Mouse (Mus musculus) heart, embryonic 13.5 days (tissue): Measurements from ENCODE around the gene Gm20479. TPM values are rescaled to one million over a fixed set of nuclear protein-coding genes. Genes with fewer than 3 reads are reported as not detected.

Experiments
- ATAC-seq: fragments of 200-750 bp; cut with Nextera tagmentation; 2 replicates; pipeline ENCODE4 v1.8.0; 2017; ENCODE audit warnings: moderate TSS enrichment; ENCODE audit not compliant: insufficient number of reproducible peaks, low FRiP score, low TSS enrichment; ENCODE audit errors: extremely low read depth
- H3K27ac ChIP-seq: fragments of 300-500 bp; sonication (generic); replicated peaks from 2 replicates; pipeline ENCODE4 v1.5.1; 2015; ENCODE audit warnings: moderate library complexity, mild to moderate bottlenecking, inconsistent platforms
- H3K27me3 ChIP-seq: fragments of 300-500 bp; sonication (generic); replicated peaks from 2 replicates; pipeline ENCODE4 v1.6.1; 2015; ENCODE audit warnings: mild to moderate bottlenecking, inconsistent platforms
- H3K36me3 ChIP-seq: fragments of 300-500 bp; sonication (generic); 2 replicates; pipeline ENCODE4 v1.6.1; 2015; ENCODE audit warnings: mild to moderate bottlenecking, inconsistent platforms
- H3K4me1 ChIP-seq: fragments of 300-500 bp; sonication (generic); 2 replicates; pipeline ENCODE4 v1.6.1; 2015; ENCODE audit warnings: inconsistent platforms
- H3K4me2 ChIP-seq: fragments of 300-500 bp; sonication (generic); 2 replicates; pipeline ENCODE4 v1.6.1; 2015; ENCODE audit warnings: inconsistent platforms, mild to moderate bottlenecking, moderate library complexity
- H3K4me3 ChIP-seq: fragments of 300-500 bp; sonication (generic); 2 replicates; pipeline ENCODE4 v1.5.1; 2015; ENCODE audit warnings: moderate library complexity, mild to moderate bottlenecking, inconsistent platforms
- H3K9ac ChIP-seq: fragments of 300-500 bp; sonication (generic); 2 replicates; pipeline ENCODE4 v1.6.1; 2015; ENCODE audit warnings: inconsistent platforms, mild to moderate bottlenecking, moderate library complexity
- H3K9me3 ChIP-seq: fragments of 300-500 bp; sonication (generic); 2 replicates; pipeline ENCODE4 v1.6.1; 2016; ENCODE audit warnings: inconsistent platforms
- WGBS: fragments of 180-500 bp; shearing (Covaris S2); methylation state at CpG from one replicate; pipeline ENCODE4 v1.1.7; 2015; ENCODE audit warnings: mixed read lengths; 5-methylcytosine and 5-hydroxymethylcytosine counted together
- polyA plus RNA-seq: library from polyadenylated mRNA; unstranded; fragments of >200 nt; fragmentation: Nextera tagmentation; extraction: Ambion mirVana; gene quantifications from 2 replicates; pipeline ENCODE4 v1.2.1, GENCODE M21; 2015

Gene Gm20479
- 0.83 and 0.90 TPM in 2 replicates for polyA plus RNA-seq

- no peaks in the 10 kb centered on the region for H3K9me3 ChIP-seq
- peak within 1 kb of the TSS; percentile 78 for H3K4me3 ChIP-seq
- peak within 1 kb of the TSS; percentile 86 for H3K27ac ChIP-seq
- no peak for ATAC-seq
- H3K9ac ChIP-seq: peak within 1 kb of the TSS; percentile 80
- peaks cover 38% of the 10 kb centered on the region for H3K4me1 ChIP-seq
- WGBS: under 1% methylated on average over 27 of the region's 27 CpGs
- peaks cover 15% of the 10 kb centered on the region for H3K36me3 ChIP-seq
- peak within 1 kb of the TSS; percentile 90 for H3K4me2 ChIP-seq
- peaks cover 3% of the 10 kb centered on the region for H3K27me3 ChIP-seq
Measured at GRCm38 (mm10) chr7:27356861-27357594, at the start of gene Gm20479. Gene Gm20479, minus strand, starts transcription at chr7:27357419.

DNA sequence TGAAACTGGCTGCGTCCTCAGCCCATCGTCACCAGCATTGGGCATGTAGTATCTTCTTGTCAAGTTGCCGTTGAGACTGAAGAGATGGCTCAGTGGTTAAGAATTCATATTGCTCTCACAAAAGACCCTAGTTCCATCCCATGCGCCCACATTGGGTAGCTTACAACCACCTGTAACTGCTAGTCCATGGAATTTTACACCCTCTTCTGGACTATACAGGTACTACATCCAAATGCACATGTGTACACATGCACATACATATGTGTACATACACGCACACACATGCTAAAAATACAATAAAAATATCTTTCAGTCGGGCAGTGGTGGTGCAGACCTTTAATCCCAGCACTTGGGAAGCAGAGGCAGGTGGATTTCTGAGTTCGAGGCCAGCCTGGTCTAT, 49.3 kb upstream of the Gm20479 start:
- ATAC-seq: no peak
- 77% methylated on average over 7 of the region's 7 CpGs for WGBS
- H3K9me3 ChIP-seq: peaks cover 9% of the 10 kb centered on the region
- no peak overlapping the region for H3K4me2 ChIP-seq
- no peaks in the 10 kb centered on the region for H3K36me3 ChIP-seq
- no peak overlapping the region for H3K27ac ChIP-seq
- no peak overlapping the region for H3K4me3 ChIP-seq
- peaks cover 99% of the 10 kb centered on the region for H3K27me3 ChIP-seq
- no peak overlapping the region for H3K9ac ChIP-seq
- peaks cover 16% of the 10 kb centered on the region for H3K4me1 ChIP-seq

DNA sequence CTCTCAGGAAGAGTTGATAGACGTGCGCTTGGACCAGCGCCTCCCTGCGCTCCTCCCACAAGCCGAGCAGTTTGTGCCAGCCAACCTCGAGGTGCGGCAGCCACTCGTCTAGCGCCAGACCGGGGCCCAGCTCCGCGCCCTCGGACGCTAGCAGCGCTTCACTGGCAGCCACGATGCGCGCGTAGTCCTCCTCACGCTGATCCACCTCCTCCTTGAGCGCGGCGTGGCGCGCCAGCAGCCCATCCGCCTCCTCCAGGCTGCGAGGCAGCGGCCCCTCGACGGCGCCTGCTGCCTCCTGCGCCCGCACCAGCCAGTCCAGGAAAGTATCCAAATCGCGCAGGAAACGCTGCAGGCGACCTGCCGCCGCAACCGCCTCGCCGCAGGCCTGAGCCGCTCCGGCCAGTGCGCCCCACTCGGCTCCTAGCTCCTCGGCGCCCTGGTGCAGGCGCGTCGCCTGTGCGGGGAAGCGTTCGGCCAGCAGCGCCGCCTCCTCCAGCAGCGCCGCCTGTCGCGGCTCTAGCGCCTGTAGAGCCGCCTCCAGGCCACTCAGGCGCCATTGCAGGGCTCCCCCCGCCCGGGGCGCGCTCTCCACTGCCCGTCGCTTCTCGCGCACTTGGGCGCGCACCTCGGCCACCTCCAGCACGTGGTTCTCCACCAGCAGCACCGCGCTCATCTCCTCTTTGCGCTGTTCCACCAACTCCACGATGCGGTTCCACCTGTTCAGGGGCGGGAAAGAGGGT, 47.2 kb upstream of the Gm20479 start:
- 4% methylated on average over 81 of the region's 81 CpGs for WGBS
- Histone ChIP-seq H3K4me3 (peak overlapping the region; percentile 29), H3K9ac (no peak overlapping the region), H3K27me3 (peaks cover 97% of the 10 kb centered on the region), H3K9me3 (peaks cover 9% of the 10 kb centered on the region), H3K27ac (no peak overlapping the region), H3K4me1 (peaks cover 16% of the 10 kb centered on the region), H3K4me2 (peak overlapping the region; percentile 47), H3K36me3 (no peaks in the 10 kb centered on the region)
- no peak for ATAC-seq

- Histone ChIP-seq H3K4me3 (no peak overlapping the region), H3K4me2 (no peak overlapping the region), H3K9me3 (peaks cover 9% of the 10 kb centered on the region), H3K36me3 (no peaks in the 10 kb centered on the region), H3K4me1 (peaks cover 4% of the 10 kb centered on the region; the same call in 1 of the 2 replicates), H3K27me3 (peaks cover 97% of the 10 kb centered on the region), H3K27ac (no peak overlapping the region), H3K9ac (no peak overlapping the region)
- 10% methylated on average over 16 of the region's 16 CpGs for WGBS
- no peak for ATAC-seq
Measured at GRCm38 (mm10) chr7:27402675-27403074, 45.5 kb upstream of the Gm20479 start.

- no peak overlapping the region for H3K4me2 ChIP-seq
- no peak overlapping the region for H3K9ac ChIP-seq
- WGBS: 67% methylated on average over 7 of the region's 7 CpGs
- no peaks in the 10 kb centered on the region for H3K36me3 ChIP-seq
- no peak for ATAC-seq
- H3K27me3 ChIP-seq: peaks cover 97% of the 10 kb centered on the region
- peaks cover 6% of the 10 kb centered on the region for H3K9me3 ChIP-seq
- no peak overlapping the region for H3K27ac ChIP-seq
- no peak overlapping the region for H3K4me3 ChIP-seq
- peaks cover 10% of the 10 kb centered on the region for H3K4me1 ChIP-seq
Measured at GRCm38 (mm10) chr7:27400545-27400944, 43.3 kb upstream of the Gm20479 start.

DNA sequence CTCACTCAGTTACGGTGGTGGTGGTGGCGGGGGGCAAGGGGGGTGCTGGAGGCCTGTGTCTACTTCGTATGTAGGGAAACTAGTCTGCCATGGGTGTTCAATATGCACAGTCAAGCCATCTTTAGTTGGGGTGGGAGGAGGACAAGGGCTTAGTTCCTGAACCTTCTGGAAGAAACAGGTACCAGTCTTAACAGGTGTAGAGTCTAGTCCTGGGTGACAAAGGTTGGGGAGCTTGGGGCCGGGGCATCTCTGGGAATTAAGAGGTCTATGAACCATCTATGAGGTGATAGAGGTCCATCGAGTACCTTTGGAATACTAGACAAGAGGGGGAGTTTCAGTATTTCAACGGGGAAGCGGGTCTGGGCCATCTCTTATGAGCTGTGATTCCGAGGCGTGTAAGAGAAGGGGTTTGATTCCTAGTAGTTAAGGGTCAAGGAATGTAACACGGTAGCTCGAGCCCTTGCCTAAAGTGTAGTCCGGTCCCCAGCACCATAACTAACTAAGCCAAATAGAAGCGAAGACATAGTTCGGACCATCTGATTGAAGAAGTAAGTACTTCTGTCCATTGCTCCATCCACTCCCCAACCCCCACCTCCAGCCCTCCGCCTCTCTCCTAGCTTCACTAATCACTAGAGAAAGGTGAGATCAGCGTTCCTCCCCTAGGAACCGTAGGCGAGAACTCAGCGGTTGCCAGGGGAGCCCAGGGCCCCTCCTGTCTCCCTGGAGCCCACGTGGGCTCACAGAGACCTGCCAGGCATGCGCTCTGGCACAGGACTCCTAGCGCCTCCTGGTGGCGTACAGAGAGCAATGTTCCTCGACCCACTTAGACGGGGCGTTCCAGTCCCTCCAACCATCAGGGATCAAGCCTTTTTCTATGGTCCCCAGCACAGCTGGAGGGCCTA, 40.1 kb upstream of the Gm20479 start:
- H3K27me3 ChIP-seq: peaks cover 97% of the 10 kb centered on the region
- H3K4me1 ChIP-seq: peaks cover 6% of the 10 kb centered on the region
- H3K9me3 ChIP-seq: no peaks in the 10 kb centered on the region
- H3K4me2 ChIP-seq: peak overlapping the region; percentile 6; the same call in 1 of the 2 replicates
- H3K36me3 ChIP-seq: no peaks in the 10 kb centered on the region
- H3K27ac ChIP-seq: no peak overlapping the region
- no peak for ATAC-seq
- H3K9ac ChIP-seq: no peak overlapping the region
- 17% methylated on average over 26 of the region's 26 CpGs for WGBS
- H3K4me3 ChIP-seq: peak overlapping the region; percentile 58

DNA sequence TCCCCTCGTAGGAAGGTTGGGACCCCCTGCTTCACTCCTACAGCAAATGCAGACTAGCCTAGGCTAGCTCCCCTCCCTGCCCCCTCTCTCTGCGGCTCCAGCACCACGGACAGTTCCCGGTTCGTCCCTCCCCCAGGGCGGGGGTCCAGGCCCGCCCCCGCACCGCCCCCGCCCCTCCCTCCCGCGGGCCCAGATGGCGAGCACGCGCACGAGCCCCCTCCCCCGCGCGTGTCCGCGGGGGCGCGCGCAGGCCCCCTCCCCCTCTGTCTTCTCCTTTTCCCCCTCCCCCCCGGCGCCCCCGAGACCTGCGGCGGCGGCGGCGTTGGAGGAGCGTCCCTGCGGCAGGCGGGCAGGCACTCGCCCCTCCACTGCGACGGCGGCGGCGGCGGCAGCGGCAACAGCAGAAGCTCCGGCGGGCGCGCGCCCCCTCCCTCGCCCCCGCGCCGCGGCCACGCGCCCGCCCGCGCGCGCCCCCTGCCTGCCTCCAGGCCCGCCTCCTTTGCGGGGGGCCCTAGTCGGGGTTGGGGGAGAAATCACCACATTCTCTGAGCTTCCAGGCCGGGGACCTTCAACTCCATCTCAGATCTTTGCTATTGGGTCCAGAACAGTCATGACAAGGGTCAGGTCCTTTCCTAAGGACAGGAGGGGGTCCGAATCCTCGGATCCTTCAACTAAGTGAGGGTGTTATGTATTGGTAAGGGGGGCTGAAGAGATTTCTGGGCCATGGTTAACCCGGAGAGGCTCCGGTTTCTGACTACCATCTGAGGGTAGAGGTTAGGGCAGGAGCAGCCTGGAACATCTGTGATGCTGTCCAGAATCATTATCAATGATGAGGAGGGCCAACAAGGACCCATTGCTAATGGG, 39.2 kb upstream of the Gm20479 start:
- WGBS: 3% methylated on average over 21 of the region's 68 CpGs

DNA sequence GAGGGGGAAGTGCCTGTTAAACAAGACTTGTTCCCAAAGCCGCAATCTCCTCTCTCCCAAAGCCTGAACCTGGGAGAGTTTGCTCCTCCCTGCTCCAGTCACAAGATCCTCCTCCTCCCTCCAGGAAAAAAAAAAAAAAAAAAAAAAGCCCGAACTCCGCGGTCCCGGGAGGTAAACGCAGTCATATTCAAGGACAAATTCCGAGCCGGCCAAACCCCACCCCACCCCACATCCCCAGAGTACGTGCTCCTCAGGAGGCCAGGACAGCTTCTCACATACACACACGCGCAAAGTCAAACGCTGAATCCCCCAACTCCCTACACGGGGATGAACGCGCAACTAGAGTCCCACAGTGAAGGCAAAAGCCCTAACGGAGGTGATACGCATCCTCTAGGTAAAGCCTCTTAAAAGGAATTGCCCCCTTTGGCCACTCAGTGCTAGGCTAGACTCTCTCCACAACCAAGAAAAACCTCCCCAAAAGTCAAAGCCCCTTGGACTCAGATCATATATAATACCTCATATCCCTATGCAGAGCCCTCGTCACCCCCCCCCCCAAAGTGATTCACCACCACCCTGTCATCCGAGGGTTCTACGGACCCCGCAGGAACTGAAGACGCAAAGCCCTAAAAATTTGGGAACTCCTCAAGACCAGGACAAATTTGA, 38.4 kb upstream of the Gm20479 start:
- no peak overlapping the region for H3K27ac ChIP-seq
- 3% methylated on average over 22 of the region's 22 CpGs for WGBS

More for the DNA sequence above, 39.2 kb upstream of the Gm20479 start:
- peaks cover 97% of the 10 kb centered on the region for H3K27me3 ChIP-seq
- H3K4me3 ChIP-seq: peak overlapping the region; percentile 58
- no peaks in the 10 kb centered on the region for H3K9me3 ChIP-seq
- no peaks in the 10 kb centered on the region for H3K36me3 ChIP-seq
- H3K4me2 ChIP-seq: peak overlapping the region; percentile 82
- no peak overlapping the region for H3K27ac ChIP-seq
- H3K4me1 ChIP-seq: peaks cover 6% of the 10 kb centered on the region
- H3K9ac ChIP-seq: peak overlapping the region; percentile 71
- no peak; the same call in 1 of the 2 replicates for ATAC-seq

GRCm38 (mm10) chr7:27391416-27391815, 34.2 kb upstream of the Gm20479 start:
- no peaks in the 10 kb centered on the region for H3K36me3 ChIP-seq
- no peak overlapping the region for H3K4me3 ChIP-seq
- H3K9ac ChIP-seq: no peak overlapping the region
- peaks cover 68% of the 10 kb centered on the region for H3K27me3 ChIP-seq
- no peak overlapping the region for H3K27ac ChIP-seq
- peaks cover 2% of the 10 kb centered on the region for H3K4me1 ChIP-seq
- no peak overlapping the region for H3K4me2 ChIP-seq
- WGBS: 31% methylated on average over 16 of the region's 16 CpGs
- H3K9me3 ChIP-seq: no peaks in the 10 kb centered on the region
- ATAC-seq: no peak

More for the DNA sequence above, 38.4 kb upstream of the Gm20479 start:
- Histone ChIP-seq H3K4me1 (peaks cover 6% of the 10 kb centered on the region), H3K27me3 (peaks cover 97% of the 10 kb centered on the region), H3K9me3 (no peaks in the 10 kb centered on the region), H3K4me3 (peak overlapping the region; percentile 58), H3K9ac (no peak overlapping the region), H3K4me2 (peak overlapping the region; percentile 82), H3K36me3 (no peaks in the 10 kb centered on the region)
- ATAC-seq: no peak

- Histone ChIP-seq H3K9me3 (no peaks in the 10 kb centered on the region), H3K4me2 (no peak overlapping the region), H3K36me3 (no peaks in the 10 kb centered on the region), H3K4me3 (no peak overlapping the region), H3K9ac (no peak overlapping the region), H3K27me3 (peaks cover 54% of the 10 kb centered on the region), H3K27ac (no peak overlapping the region), H3K4me1 (no peaks in the 10 kb centered on the region)
- no peak for ATAC-seq
- WGBS: 63% methylated on average over 6 of the region's 6 CpGs
Measured at GRCm38 (mm10) chr7:27389213-27389612, 32.0 kb upstream of the Gm20479 start.
